ENCODE assay signal across 27 mouse cellular contexts in genomic region chr11:110707328-110707727, GRCm38 (mm10).
DNase-seq lines count a peak whose midpoint lies in the region; ATAC-seq and TF ChIP-seq lines count a peak whose summit lies in the region.
"Had no signal": no experiment of that assay in that cellular context is flagged by ENCODE, and none has a peak within 500 bp of the region (broad histone marks: within the 10 kb centered on the region; RNA-seq: fewer than 3 reads in every experiment).

No protein-coding gene starts in this region.

- peak overlapping the region; percentile 43; the same call in 1 of the 2 replicates for H3K27ac ChIP-seq in forebrain, embryonic 15.5 days (replicated peaks)
- no peak overlapping the region for H3K27ac ChIP-seq in forebrain, embryonic 12.5 days
- no peak overlapping the region for H3K27ac ChIP-seq in forebrain, postnatal 0 days (ENCODE audit: low read depth, low read length)
- no peak overlapping the region for H3K27ac ChIP-seq in kidney, embryonic 15.5 days
- H3K27ac ChIP-seq: hindbrain, embryonic 10.5 days; hindbrain, postnatal 0 days; midbrain, embryonic 10.5 days; neural tube, embryonic 15.5 days had no signal

- no peaks in the 10 kb centered on the region for H3K4me1 ChIP-seq in forebrain, embryonic 15.5 days
- no peaks in the 10 kb centered on the region for H3K4me1 ChIP-seq in forebrain, embryonic 12.5 days
- no peaks in the 10 kb centered on the region for H3K4me1 ChIP-seq in forebrain, postnatal 0 days (ENCODE audit: insufficient read depth)
- 0 out of 2 replicates have a peak, but pooled peaks cover 3% of the 10 kb centered on the region for H3K4me1 ChIP-seq in kidney, embryonic 15.5 days
- H3K4me1 ChIP-seq: hindbrain, embryonic 10.5 days; midbrain, embryonic 10.5 days; neural tube, embryonic 15.5 days had no signal

- no peaks in the 10 kb centered on the region for H3K9me3 ChIP-seq in forebrain, embryonic 15.5 days
- no peaks in the 10 kb centered on the region for H3K9me3 ChIP-seq in forebrain, embryonic 12.5 days
- H3K9me3 ChIP-seq in forebrain, postnatal 0 days (ENCODE audit: low read length): no peaks in the 10 kb centered on the region
- no peaks in the 10 kb centered on the region for H3K9me3 ChIP-seq in kidney, embryonic 15.5 days (replicated peaks)
- H3K9me3 ChIP-seq: heart, embryonic 12.5 days; hindbrain, embryonic 10.5 days; midbrain, embryonic 10.5 days; neural tube, embryonic 15.5 days had no signal

- intact Hi-C loops in left cerebral cortex, postnatal 25 days (cut with DNase I): loop anchor here (10.0 kb wide), 1 partner anchor 347 kb away; no protein-coding TSS in a partner anchor
- intact Hi-C loops in left cerebral cortex, postnatal 4 days (cut with DNase I): loop anchor here (5.0 kb wide), 1 partner anchor 355 kb away; no protein-coding TSS in a partner anchor

- no peak for TF ChIP-seq CTCF in forebrain, postnatal 0 days (IDR thresholded peaks at IDR 0.05; ENCODE audit: low read depth)

- no peak overlapping the region for H3K9ac ChIP-seq in forebrain, embryonic 15.5 days (replicated peaks)
- H3K9ac ChIP-seq in forebrain, embryonic 12.5 days: no peak overlapping the region
- no peak overlapping the region for H3K9ac ChIP-seq in forebrain, postnatal 0 days
- H3K9ac ChIP-seq in kidney, embryonic 15.5 days: no peak overlapping the region
- H3K9ac ChIP-seq: heart, embryonic 12.5 days; liver, postnatal 0 days; neural tube, embryonic 15.5 days had no signal

- no peak overlapping the region for H3K4me3 ChIP-seq in forebrain, embryonic 15.5 days
- H3K4me3 ChIP-seq in forebrain, embryonic 12.5 days (replicated peaks): no peak overlapping the region
- no peak overlapping the region for H3K4me3 ChIP-seq in forebrain, postnatal 0 days (ENCODE audit: low read depth, low read length)
- no peak overlapping the region for H3K4me3 ChIP-seq in myocyte
- H3K4me3 ChIP-seq in kidney, embryonic 15.5 days (replicated peaks): no peak overlapping the region
- H3K4me3 ChIP-seq: heart, embryonic 12.5 days; hindbrain, embryonic 10.5 days; midbrain, embryonic 10.5 days; neural tube, embryonic 15.5 days had no signal

- no peaks in the 10 kb centered on the region for H3K27me3 ChIP-seq in forebrain, embryonic 15.5 days
- H3K27me3 ChIP-seq in forebrain, embryonic 12.5 days: no peaks in the 10 kb centered on the region
- no peaks in the 10 kb centered on the region for H3K27me3 ChIP-seq in forebrain, postnatal 0 days (ENCODE audit: insufficient read depth, low read length)
- no peaks in the 10 kb centered on the region for H3K27me3 ChIP-seq in myocyte (ENCODE audit: control insufficient read depth, insufficient read depth, insufficient read length)
- H3K27me3 ChIP-seq in kidney, embryonic 15.5 days: no peaks in the 10 kb centered on the region
- H3K27me3 ChIP-seq: heart, embryonic 12.5 days; neural tube, embryonic 15.5 days had no signal

- ATAC-seq in forebrain, embryonic 15.5 days (replicated peaks): peak; percentile 64
- ATAC-seq in forebrain, embryonic 12.5 days (ENCODE audit: low FRiP score): no peak
- peak; percentile 60 for ATAC-seq in forebrain, postnatal 0 days
- no peak for ATAC-seq in kidney, embryonic 15.5 days (replicated peaks; ENCODE audit: low FRiP score)
- ATAC-seq: CD4-positive, CD25-positive, alpha-beta regulatory T cell, adult 4 months; hindbrain, postnatal 0 days; intestine, embryonic 16.5 days; liver, postnatal 0 days had no signal

- DNase-seq in left cerebral cortex, postnatal 25 days (ENCODE audit: low spot score in 2 of 2): peak; percentile 2 to 80
- DNase-seq in left cerebral cortex, postnatal 4 days: no peak
- peak; percentile 57 for DNase-seq in forebrain, postnatal 0 days
- no peak for DNase-seq in testis, postnatal 14 days (ENCODE audit: low spot score)
- DNase-seq: adrenal gland, postnatal 14 days; cerebellum, adult 18-20 months; cerebellum, postnatal 14 days; gastrocnemius, postnatal 14 days; heart, adult 11 months; heart, postnatal 10 days; kidney, adult 9 months; kidney, postnatal 25 days; liver, postnatal 0 days; lung, postnatal 10 days; spleen, adult 18-20 months; thymus, postnatal 25 days had no signal

- no peaks in the 10 kb centered on the region for H3K36me3 ChIP-seq in forebrain, embryonic 15.5 days
- H3K36me3 ChIP-seq in forebrain, embryonic 12.5 days (replicated peaks): no peaks in the 10 kb centered on the region
- no peaks in the 10 kb centered on the region for H3K36me3 ChIP-seq in forebrain, postnatal 0 days (ENCODE audit: insufficient read depth)
- H3K36me3 ChIP-seq in myocyte (ENCODE audit: control insufficient read depth, insufficient read depth): no peaks in the 10 kb centered on the region
- no peaks in the 10 kb centered on the region for H3K36me3 ChIP-seq in kidney, embryonic 15.5 days
- H3K36me3 ChIP-seq: heart, embryonic 12.5 days; hindbrain, embryonic 10.5 days; midbrain, embryonic 10.5 days; neural tube, embryonic 15.5 days had no signal

- H3K79me2 ChIP-seq in myocyte (ENCODE audit: control insufficient read depth, insufficient read depth): no peaks in the 10 kb centered on the region

- no peak overlapping the region for H3K4me2 ChIP-seq in forebrain, embryonic 15.5 days (replicated peaks)
- H3K4me2 ChIP-seq in forebrain, embryonic 12.5 days: no peak overlapping the region
- H3K4me2 ChIP-seq in forebrain, postnatal 0 days (ENCODE audit: low read depth): no peak overlapping the region
- H3K4me2 ChIP-seq in myocyte (ENCODE audit: low read depth): no peak overlapping the region
- H3K4me2 ChIP-seq in kidney, embryonic 15.5 days: no peak overlapping the region
- H3K4me2 ChIP-seq: heart, embryonic 12.5 days; neural tube, embryonic 15.5 days had no signal

- WGBS in forebrain, embryonic 15.5 days: 42% methylated on average over 4 of the region's 4 CpGs
- 67% methylated on average over 4 of the region's 4 CpGs for WGBS in forebrain, embryonic 12.5 days
- 33% methylated on average over 4 of the region's 4 CpGs for WGBS in forebrain, postnatal 0 days
- 83% methylated on average over 4 of the region's 4 CpGs for WGBS in kidney, embryonic 15.5 days

- H3ac ChIP-seq in myocyte (ENCODE audit: control insufficient read depth, insufficient read length): no peak overlapping the region

- TF ChIP-seq POLR2A in myocyte (IDR thresholded peaks at IDR 0.05; ENCODE audit: insufficient read length, low read depth): no peak

TF ChIP-seq in myocyte, 11 proteins besides CTCF, POLR2A, EP300 and RAD21:
- no peak for TF ChIP-seq CEBPB (IDR thresholded peaks at IDR 0.05; ENCODE audit: insufficient read depth, poor library complexity, severe bottlenecking)
- TF ChIP-seq MAX (IDR thresholded peaks at IDR 0.05; ENCODE audit: low read depth): no peak
- no peak for TF ChIP-seq E2F4 (IDR thresholded peaks at IDR 0.05; ENCODE audit: insufficient read depth)
- peak; percentile 19 for TF ChIP-seq USF1 (IDR thresholded peaks at IDR 0.05; ENCODE audit: low read depth)
- no peak for TF ChIP-seq MYOG (IDR thresholded peaks at IDR 0.05; ENCODE audit: control insufficient read depth in 1 of 3, insufficient read depth in 1 of 3, insufficient read length in 2 of 3, low read depth in 2 of 3)
- no peak for TF ChIP-seq TCF3 (IDR thresholded peaks at IDR 0.05; ENCODE audit: insufficient read length, low read depth)

Comparison
In these comparisons a context has a peak if more than half of its experiments do, and no peak if none do; other contexts are left out.
1. ATAC-seq: peak in forebrain, embryonic 15.5 days (single experiment) and forebrain, postnatal 0 days (single experiment); none in forebrain, embryonic 12.5 days (single experiment) and kidney, embryonic 15.5 days (single experiment).
2. DNase-seq: peak in left cerebral cortex, postnatal 25 days (2 of 2) and forebrain, postnatal 0 days (single experiment); none in left cerebral cortex, postnatal 4 days (single experiment) and testis, postnatal 14 days (single experiment).